Mouse (Mus musculus) c-Kit-negative CD71-positive TER-119-positive erythroid progenitor cells, embryonic 14.5 days (primary cell): ENCODE measurements around the gene Gpc3.
"Not testable (repeated sequence)": the region's sequence is repeated elsewhere in the genome, so short reads cannot be mapped to it uniquely, and the experiment has no call there.

ENCODE experiments used
- DNase-seq: peaks from one replicate; pipeline ENCODE4 v3.0.0-alpha.2; 2013; ENCODE audit warnings: low read depth, low spot score

Gpc3 gene

DNA sequence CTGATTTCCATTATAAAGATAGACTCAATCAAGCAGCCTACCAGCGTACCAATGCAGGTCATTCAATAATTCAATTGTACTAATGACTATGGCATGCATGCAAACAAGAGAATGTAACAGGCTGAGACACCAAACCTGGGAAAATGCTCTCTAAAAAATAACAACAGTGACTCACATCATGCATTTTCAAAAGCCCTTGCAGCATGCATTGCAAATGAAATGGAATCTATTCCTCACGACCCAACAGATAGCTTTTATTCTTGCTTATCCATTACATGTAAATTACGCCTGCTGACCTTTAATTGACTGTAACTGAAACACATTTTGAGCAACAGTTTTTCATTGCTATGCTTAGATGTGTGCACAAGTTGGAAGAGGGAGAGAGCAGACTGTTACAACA, 200.8 kb downstream of the Gpc3 start:
- DNase-seq: no peak

DNA sequence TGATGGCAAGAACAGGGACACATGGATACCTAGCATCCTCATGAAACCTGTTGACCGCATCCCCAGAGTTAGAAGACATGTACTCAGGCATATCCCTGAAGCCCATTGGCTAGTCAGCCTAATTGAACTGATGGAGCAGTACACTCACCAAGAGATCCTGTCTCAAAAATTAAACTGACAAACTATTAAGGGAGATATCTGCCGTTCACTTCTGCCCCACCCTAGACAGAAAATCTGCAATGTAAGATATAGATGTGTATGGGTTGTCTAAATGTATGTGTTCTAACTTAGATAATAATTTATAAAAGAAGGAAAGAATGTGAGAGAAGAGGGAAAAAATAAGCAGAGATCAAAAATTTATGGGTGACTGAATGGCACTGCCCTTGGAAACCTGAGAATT, 212.6 kb downstream of the Gpc3 start:
- no peak for DNase-seq

DNA sequence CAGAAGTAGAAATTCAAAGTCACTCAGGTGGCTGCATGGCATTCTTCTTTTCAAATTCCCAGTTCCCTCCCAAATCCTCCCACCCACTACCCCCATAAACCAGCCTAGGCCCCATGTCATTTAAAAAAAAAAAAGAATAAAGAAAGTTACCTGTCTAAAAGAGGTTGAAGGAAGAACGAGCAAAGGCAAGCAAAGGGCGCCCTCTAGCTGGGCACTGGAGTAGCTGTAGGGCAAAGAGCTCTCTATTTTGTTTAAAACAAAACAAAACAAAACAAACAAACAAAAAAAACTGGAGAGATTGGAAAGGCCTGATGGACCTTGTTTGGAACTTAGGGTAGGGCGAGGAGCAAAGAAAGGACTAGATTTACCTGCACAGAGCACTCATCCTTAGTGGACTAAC, 238.6 kb downstream of the Gpc3 start:
- no peak for DNase-seq

DNA sequence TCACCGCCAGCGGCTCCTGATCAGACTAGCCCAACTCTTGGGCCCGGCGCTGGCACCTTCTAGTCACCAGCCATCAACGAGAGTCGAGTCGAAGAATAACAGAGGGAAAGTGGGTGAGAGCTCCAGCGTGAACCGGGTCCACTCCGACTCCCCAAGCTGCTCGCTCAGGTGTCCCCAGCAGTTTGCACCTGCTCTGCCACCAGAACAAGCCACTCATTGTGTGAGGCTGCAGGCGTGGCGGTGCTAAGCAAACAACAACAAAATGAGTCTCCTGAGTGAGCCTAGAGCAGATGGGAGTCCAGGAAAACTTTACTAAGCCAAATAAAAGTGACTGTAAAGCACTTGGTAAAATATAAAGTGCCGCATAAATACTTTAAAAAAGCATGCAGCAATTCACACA, 239.5 kb downstream of the Gpc3 start:
- DNase-seq: no peak

DNA sequence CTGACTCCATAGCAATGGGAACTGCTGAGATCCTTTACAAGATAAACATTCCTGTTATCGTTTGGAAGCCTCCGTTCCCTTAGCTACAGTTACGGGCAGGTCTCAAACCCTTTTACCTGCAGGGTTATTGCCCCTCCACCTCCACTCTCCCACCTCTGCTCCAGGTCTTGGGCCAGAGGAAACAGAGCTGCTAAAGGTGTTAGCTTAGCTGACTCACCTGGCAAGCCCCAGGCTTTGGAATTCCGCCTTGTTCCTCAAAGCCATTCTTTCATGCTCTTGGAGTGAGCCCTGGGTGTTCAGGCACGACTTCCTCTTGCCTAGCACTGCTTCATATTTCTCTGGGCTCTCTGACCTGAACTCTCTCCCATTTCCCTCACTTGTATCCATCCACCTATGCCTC, 241.3 kb downstream of the Gpc3 start:
- DNase-seq: no peak

DNA sequence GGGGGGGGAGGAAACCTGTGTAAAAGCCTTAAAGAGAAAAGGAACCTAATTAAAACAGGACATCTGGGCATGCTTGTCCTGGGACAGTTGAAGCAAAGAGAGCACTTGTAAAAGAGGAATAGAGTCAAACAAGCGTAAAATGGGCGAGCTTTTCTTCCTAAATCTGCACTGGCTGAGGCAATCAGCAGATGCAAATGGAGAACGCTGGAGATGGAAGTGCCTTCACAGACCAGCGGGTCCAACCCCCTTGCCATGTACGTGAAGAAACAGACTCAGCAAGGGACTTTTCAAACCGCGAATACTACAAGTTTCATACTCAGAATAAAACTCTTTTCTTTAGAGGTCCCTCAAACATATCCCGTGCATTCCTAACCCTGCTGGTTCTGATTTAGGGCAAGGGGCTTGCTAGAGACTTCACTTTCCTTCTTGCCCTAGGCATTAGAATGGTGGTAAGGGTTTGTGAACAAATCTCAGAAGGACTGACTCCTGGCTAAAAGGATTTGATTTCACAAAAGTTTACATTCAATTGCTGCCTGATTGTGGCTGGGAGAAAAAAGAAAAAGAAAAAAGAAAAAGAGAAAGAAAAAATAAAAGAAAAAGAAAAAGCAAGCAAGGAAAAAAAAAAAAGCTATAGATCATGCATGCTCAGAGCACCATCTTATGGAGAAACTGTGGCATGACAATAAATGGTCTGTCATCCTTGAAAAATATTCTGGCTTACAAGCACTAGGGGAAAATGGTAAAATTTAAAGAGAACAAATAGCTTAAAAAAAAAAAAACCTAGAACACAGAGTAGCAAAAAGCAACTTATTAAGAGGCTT, 243.6 kb downstream of the Gpc3 start:
- DNase-seq: no peak

DNA sequence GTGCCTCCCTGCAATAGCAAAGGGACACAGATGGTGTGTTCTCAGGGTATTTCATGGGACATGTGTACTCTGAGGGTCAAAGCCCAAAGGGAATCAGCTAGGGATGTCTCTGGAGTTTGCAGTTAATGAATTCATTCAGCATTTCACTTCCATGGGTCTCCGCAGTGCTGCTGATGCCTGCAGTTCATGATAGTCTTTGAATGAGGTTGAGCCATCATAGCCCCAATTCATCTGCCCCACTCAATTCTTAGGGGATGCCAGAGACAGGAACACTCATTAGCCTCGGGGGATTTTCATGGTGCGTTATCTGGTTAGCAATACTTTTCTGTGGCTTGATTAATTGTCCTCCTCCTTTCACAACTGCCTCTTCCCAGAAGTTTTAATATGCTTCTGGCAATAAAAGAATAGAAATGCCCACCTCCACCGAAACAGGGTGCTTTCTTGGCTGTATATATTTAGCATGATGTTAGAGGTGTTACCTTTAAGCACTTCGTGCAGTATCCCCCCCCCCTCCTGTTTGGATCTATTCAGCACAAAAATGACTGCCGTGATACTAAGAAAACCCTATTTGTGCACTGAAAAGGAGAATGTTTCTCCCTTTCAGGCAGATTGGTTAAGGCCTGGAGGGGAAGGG, 244.3 kb downstream of the Gpc3 start:
- DNase-seq: no peak

DNA sequence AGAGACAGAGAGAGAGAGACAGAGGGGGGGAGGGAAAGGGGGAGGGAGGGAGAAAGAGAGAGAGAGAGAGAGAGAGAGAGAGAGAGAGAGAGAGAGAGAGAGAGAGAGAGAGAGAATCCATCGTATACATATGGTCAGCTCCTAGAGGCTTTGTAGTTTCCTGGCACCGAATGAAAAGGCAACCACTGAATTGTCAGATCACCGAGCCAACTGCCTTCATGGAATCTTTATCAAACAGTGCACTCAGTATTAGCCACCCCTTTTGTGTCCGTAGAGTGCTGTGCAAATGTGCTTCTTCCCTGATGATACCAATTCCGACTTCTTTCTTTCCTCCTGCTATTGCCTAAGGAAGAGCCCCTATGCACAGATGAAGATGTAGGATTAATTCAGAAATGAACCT, 246.9 kb downstream of the Gpc3 start:
- DNase-seq: no peak

DNA sequence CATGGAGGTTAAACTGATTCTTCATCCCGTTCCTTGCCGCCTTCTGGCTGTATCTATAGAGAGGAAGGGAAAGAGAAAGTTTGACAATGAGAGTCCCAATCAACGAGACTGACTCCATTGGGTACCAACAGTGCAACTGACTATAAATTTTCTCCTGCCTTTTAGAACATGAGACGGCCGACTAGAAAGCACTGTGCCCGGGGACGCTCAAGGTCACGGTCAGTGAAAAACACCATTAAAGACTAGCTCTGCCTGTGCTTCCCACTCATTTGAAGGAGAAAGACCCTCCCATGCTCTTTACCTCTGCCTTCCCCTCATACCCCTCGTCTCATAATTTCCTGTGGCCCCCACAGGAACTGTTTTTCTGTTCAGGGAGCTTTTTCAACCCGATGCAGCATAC, 248.0 kb downstream of the Gpc3 start:
- DNase-seq: no peak

DNA sequence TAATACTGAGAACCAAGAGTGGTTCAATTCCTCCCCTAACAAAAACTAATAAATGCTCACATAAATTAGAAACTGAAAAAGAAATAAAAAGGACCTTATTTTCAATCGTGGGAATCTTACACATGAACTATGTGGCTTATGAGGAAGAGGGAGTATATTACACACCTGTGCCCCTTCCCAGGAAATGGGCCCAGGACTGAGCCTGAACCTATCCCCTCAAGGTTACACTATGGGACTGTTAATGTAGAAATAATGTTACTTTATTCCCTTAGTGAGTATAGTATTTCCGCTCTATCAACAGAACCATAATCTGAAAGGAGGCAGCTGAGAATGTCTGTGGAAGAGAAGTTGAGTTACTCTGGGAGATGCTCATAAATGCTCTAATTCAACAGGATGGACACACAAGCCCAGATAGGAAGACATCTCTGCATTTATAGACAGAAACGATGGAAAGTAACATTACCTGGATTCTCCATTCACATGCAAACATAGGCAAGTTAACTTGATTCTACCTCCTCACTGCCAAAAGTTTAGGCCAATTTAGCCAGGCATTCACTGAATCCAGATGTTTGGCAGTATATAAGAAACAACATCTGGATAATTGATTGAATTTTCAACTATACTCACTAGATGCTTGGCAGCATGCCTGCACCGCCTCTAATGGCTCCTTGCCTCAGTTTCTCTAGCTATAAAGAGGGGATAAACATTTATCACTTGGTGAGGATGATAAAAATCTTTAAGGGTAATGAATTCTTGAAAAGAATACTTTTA, 251.3 kb downstream of the Gpc3 start:
- no peak for DNase-seq

DNA sequence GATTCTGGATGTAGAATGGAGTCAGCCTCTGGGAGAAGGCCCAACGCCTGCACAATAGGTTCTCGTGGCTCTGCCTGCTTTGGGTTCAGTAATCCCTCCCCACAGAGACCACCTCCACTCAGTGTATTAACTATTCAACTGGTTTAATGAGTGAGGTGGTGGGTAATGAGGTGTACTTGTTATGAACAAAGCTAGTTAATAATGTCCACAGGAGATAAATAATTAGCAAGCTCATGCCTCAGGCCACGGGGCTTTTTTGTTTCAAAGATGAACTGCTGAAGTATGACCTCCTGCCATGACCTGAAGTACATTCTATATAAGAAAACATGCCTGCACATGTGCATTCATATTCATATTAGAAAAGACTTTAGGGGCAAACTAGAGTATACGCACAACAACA, 260.8 kb downstream of the Gpc3 start:
- DNase-seq: no peak

DNA sequence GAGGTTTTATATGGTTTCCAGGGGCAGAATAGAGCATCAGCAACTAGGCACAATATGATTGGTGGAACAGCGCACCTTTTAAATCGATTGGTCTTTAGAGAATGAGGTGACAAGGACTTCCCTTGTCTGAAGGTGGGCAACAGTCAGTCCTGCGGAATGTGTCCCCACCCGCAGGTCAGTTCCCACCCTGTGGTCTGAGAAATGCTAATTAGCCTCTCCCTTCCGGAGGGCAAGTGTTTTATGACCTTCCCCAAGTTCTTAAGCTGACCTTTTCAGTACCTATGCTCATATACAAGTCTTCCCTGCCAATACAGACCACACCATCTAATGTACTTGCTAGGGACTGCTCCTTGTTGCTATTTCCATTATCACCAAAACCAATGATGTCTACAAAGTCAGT, 263.1 kb downstream of the Gpc3 start:
- DNase-seq: not testable (repeated sequence)

DNA sequence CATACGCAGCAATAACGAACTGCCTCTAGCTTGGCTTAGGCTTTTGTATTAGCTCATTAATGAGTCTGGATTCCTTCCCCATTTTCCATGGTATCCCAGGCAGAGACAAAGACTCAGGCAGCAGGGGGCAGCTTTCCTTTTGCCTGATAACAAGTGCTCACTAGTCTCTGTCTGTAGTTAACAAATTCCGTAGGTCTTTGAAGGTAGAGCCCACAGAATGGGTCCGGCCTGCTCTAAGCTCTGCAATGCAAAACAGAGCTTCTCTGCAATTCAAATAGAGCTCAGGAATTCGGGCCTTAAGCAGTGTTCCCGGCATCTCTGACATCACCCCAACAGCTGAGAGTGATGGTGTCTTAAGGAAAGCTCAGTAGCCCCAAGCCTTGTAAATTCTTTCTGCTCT, 265.0 kb downstream of the Gpc3 start:
- DNase-seq: no peak

DNA sequence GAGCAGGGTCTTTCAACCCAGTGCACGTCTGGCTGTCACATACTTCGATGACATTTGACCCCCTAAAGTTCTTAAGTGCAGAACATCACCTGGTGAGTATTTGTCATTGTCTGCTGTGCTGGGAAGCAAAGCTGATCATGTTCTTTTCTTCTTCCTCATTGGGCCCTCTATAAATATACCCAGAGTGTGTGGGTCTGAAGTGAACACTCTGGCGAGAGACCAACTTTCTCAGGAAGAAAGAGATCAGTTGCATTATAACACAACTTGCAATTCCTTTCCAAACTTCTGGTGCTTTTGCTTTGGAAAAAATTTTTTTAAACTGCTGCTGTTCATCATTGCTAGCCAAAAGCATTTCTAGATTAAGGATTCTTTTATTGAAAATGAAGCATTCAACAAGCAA, 269.7 kb downstream of the Gpc3 start:
- no peak for DNase-seq

DNA sequence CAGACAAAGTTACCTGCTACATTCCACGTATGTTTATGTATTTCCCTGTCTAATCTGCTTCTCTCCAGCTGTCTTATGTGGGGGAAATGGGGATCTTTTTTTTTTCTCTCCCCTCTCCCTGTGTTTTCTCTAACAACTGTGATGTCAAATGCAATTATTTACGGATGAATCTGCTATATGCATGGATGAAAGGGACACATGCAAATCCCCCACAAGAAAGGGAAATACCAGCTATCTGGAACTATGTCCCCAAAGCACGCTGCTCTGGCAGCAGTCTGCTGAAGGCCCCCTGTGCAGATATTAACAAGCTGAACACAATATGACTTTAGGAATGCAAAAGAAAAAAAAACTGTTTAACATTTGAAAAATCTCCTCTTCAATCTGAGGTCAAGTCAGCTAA, 273.5 kb downstream of the Gpc3 start:
- no peak for DNase-seq

DNA sequence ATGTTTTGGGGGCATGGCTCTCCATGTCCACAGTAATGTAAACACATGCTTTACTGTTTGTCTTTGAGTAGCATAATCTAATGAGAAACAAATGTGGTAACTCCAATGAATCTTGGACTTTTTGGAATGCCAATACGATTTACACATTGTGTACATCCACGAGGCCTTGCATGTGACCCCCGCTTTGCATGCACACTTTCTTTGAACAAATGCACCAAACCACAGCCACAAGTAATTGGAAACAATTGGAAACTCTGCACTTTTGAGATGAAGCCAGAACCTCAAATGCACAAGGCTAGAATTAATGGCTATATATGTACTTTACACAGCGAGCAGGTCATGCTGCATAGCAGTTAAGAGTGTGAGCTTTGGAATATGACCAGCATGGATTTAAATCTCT, 292.0 kb downstream of the Gpc3 start:
- DNase-seq: no peak

DNA sequence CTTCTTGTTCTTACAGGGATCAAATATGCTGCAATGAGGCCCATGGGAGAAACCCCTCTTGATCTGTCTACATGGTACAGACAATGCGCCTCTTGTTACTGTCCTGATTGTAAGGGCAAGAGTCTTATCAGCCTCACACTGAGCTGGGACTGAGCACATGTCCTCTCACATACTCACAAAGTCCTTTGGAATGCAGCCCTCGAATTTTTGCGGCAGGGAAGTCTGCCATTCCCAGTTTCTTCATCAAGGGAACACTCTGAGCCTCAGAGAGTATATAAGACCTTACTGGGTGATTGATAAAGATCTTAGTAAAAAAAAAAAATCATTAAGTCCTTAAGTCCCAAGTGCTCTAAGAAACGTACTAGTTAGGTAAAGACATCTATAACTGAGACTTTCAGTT, 293.1 kb downstream of the Gpc3 start:
- no peak for DNase-seq

DNA sequence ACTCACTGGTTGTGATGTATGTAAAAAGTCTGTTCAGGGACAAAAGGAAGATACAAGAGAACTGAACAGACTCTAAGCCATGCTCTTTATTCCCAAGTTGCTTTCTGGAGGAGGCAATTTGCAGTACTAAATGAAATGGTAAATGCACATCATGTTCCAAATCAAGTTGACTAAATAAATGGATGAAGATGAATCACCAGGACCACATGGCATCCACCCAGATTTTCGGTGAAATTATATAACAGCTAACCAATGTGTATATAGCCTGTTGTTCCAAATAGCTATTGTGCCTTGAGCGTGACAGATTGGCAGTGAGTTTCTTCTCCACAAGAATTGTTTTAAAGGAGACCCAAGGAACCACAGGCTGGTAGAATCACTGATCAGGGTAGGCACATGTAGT, 302.8 kb downstream of the Gpc3 start:
- no peak for DNase-seq

DNA sequence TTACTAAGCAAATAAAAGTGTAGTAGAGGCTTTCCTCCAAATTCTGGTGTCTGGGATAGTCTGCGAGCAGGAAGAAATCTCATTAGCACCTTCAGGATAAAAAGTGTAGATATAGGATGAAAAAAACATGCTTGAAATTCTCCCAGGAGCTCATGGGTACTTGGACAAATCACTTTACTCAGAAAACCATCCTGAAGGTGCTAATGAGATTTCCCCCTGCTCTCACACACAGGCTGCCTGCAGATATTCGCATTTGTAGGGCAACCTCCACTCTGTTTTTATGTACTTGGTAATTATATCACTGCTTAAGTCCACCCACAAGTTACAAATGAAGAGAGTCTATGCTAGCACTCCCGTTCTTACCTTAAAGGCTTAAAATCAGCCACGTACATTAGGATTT, 308.5 kb downstream of the Gpc3 start:
- no peak for DNase-seq

DNA sequence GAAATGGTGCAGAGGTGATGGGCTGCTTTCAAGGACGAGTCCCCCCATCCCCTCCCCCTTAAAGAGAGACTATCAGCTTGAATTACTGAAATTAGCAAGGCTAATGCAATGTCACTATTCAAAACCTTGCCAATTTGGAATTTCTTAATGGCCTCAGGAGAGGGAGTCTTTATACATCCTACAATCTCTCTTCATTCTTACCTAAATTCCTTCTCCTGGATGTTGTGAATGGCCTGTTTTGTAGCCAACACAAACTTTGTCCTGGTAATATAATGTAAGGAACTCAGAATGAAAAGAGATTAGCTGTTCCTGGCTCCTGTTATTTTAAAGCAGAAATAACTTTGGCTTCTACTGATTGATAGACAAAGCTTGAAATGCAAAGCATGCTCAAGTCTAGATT, 325.0 kb downstream of the Gpc3 start:
- DNase-seq: no peak

DNA sequence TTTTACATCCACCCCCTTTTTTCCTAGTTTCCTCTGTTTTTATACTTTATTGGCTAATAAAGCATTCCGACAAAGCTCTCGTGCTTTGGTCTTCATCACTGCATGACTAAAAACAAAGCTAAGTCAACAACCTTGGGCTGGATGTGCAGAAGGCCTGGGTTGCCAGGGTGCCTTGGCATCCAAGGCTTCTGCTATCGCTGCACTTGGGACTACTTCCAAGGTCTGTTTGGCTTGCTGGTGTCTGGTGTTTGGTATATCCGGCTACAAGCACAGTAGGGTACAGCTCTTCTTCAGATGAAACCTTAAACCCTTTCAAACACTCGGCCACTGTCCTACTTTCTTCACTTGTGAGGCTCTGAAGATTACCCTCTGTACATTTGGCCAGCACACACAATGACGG, 325.8 kb downstream of the Gpc3 start:
- no peak for DNase-seq

DNA sequence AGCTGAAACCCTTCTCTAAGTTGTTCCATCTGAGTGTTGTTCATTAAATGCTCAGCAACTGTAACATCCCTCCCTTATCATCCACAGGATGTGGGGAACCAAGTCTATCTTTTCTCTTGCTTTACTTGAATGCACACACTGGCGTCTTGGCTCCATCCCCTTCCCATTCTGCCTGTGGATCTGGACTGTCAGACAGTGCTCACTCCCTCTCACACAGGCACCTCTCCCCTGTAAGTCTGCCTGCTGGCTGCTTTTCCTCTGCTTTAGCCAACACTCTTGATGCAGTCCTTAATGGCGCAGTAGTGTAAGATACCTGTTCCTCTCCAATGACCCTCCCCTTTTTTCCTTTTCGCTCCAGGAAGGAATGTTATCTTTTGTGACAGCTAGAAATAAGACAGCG, 331.7 kb downstream of the Gpc3 start:
- no peak for DNase-seq
